Mouse (Mus musculus): ENCODE data around the gene Fbxo17.
"Not testable (repeated sequence)": the region's sequence is repeated elsewhere in the genome, so short reads cannot be mapped to it uniquely, and the experiment has no call there.

DNA sequence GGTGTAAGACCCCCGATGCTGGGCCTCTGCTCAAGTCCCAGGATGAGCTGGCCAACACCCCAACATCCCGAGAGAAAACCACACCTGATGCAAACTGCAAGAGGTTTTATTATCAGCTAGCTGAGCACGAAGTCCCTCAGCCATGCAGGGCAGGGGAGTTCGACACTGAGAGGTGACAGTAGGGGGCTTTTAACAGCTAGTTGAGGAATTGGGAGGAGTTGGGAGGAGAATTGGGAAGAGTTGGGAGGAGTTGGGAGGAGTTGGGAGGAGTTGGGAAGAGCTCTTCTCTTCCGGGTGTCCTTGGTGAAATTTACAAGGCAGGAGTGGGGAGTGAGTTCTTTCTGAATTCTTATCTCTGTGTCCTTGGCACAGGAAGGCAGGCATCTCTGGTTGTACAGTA lies 43.8 kb upstream of the Fbxo17 start:
- TF ChIP-seq CTCF, EP300 (IDR thresholded peaks at IDR 0.05): not testable (repeated sequence)
